Mouse (Mus musculus): ENCODE measurements at regions not wholly inside any gene's neighbourhood (a gene's known extent, or its start where the extent isn't known, plus 50 kb on each side); places are given as distances from the start of the nearest gene placed in this dataset.

DNA sequence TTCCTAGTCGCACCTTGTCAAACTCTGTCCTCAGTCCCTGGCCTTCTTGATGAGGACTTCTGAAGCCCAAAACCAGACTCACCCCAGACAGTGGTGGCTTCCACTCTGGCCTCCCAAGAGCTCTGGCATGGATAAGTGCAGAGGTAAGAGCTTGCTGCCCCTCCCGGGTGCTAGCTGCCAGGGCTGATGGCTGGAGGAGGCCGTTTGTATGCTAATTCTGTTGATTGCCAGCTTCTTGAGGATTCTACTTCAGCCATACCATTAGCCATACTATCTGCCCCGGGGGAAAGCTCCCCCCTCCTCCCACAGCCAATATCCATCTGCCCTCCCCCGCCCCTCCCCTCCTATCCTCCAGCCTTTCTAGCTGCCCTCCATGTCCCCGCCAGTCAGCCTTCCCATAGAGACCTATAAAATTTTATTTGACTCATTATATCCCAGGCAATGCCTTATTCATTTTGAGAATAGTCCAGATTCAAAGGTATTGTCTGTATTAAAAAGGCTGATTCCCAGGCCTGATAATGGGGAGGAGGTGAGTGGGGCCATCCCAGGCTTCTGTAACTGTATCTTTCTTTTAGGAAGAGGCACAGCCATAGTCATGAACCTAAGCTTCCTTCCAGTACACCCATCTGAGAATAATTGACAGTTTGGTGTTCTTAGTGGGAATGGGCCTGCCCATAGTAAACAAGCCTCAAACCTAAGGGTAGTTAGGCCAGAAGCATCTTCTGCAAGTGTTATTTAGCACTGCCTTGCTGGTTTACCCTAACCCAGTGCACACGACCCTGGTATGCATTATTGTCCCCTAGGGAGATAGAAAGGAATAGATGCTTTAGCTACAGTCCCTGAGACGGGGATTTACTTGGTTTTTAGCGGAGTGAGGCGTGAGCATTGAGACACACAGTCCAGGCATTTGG, 239.2 kb upstream of the 1700012A03Rik start:
- TF ChIP-seq CTCF (conservative IDR thresholded peaks at IDR 0.05; ENCODE audit: insufficient read depth, insufficient read length, low read depth, low read length), result no peak
- no peak for TF ChIP-seq POLR2A (IDR thresholded peaks at IDR 0.05; ENCODE audit: low read depth, low read length)

All from kidney, adult 2 months (tissue).